Mouse (Mus musculus) hindbrain, embryonic 10.5 days (tissue): ENCODE measurements at regions not wholly inside any gene's neighbourhood (a gene's known extent, or its start where the extent isn't known, plus 50 kb on each side); places are given as distances from the start of the nearest gene placed in this dataset.

Experiments
- DNase-seq: peaks from one replicate; pipeline ENCODE4 v3.0.0-alpha.2; 2017; ENCODE audit warnings: low spot score
- H3K27ac ChIP-seq: fragments of 300-500 bp; sonication (generic); 2 replicates; pipeline ENCODE4 v1.5.1; 2016; ENCODE audit warnings: mild to moderate bottlenecking, moderate library complexity
- H3K27me3 ChIP-seq: fragments of 300-500 bp; sonication (generic); 2 replicates; pipeline ENCODE4 v1.6.1; 2016; ENCODE audit warnings: mild to moderate bottlenecking; ENCODE audit not compliant: poor library complexity, insufficient read depth, severe bottlenecking
- H3K36me3 ChIP-seq: fragments of 300-500 bp; sonication (generic); 2 replicates; pipeline ENCODE4 v1.6.1; 2016; ENCODE audit warnings: mild to moderate bottlenecking, moderate library complexity
- H3K4me1 ChIP-seq: fragments of 300-500 bp; sonication (generic); replicated peaks from 2 replicates; pipeline ENCODE4 v1.6.1; 2016; ENCODE audit warnings: mild to moderate bottlenecking
- H3K4me3 ChIP-seq: fragments of 300-500 bp; sonication (generic); 2 replicates; pipeline ENCODE4 v1.5.1; 2016; ENCODE audit warnings: mild to moderate bottlenecking, moderate library complexity
- H3K9me3 ChIP-seq: fragments of 300-500 bp; sonication (generic); 2 replicates; pipeline ENCODE4 v1.6.1; 2016; ENCODE audit warnings: mild to moderate bottlenecking, moderate library complexity
- WGBS: fragments of 180-500 bp; shearing (Covaris S2); methylation state at CpG from one replicate; pipeline ENCODE4 v1.1.7; 2016; 5-methylcytosine and 5-hydroxymethylcytosine counted together

DNA sequence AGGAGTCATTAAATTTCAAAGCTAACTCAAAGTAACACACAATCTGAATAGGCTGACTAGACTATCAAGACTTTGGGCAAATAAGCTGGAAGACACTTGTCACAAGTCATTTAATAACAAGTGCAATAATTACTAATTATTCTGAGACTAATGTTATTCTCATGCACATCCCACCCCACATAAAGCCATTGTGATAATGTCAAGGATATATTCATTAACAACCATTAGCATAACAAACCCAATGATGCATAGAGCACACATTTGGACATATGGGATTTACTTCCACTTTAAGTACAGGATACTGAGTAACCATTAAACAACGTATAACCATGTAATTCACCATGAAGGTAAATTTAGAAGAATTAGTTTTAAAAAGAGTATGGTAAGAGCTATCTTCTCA lies 135.0 kb upstream of the Arpp21 start:
- Histone ChIP-seq H3K27me3 (no peaks in the 10 kb centered on the region), H3K27ac (no peak overlapping the region), H3K4me1 (no peaks in the 10 kb centered on the region), H3K9me3 (no peaks in the 10 kb centered on the region), H3K36me3 (no peaks in the 10 kb centered on the region), H3K4me3 (no peak overlapping the region)
- no peak for DNase-seq
- 80% methylated on average over 1 of the region's 1 CpGs for WGBS

DNA sequence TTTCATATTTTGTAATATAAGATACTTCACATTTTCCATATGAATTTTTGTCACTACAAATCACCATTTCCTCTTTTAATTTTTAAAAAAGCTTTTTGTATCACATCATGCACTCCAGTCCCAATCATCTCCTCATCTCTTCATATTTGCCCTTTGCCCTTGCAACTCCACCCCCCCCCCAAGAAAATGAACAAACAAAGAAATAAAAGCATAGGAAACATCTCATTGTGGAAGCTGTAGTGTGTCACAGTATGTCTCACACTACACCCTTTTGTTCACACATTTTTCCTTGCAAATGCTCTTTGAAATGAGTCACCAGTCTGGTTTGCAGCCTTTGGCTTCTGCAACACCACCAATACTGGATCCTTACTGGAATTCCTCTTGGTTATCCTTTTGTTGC lies 131.6 kb upstream of the Arpp21 start:
- DNase-seq = no peak
- Histone ChIP-seq H3K36me3 (no peaks in the 10 kb centered on the region), H3K4me1 (no peaks in the 10 kb centered on the region), H3K4me3 (no peak overlapping the region), H3K9me3 (no peaks in the 10 kb centered on the region), H3K27ac (no peak overlapping the region), H3K27me3 (no peaks in the 10 kb centered on the region)

DNA sequence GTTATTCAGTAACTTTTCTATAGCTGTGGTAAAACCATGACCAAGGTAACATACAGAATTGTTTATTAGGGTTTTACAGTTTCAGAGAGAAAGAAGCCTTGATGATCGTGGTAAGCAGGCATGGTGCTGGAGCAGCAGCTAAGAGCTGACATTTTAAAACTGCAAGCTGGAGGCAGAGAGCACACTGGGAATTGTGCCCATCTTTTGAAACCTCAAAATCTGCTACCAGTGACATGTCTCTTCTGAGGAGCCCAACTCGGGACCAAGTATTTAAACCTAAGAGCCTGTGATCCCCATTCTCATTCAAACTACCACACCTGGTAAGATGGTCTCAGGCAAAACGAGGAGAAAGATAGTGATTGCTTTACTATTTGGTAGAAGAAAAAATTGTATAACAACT lies 125.6 kb upstream of the Arpp21 start:
- H3K36me3 ChIP-seq = no peaks in the 10 kb centered on the region
- H3K27me3 ChIP-seq = no peaks in the 10 kb centered on the region
- no peak for DNase-seq
- H3K9me3 ChIP-seq = no peaks in the 10 kb centered on the region
- H3K27ac ChIP-seq = no peak overlapping the region
- WGBS = 87% methylated on average over 3 of the region's 3 CpGs
- no peaks in the 10 kb centered on the region for H3K4me1 ChIP-seq
- no peak overlapping the region for H3K4me3 ChIP-seq

DNA sequence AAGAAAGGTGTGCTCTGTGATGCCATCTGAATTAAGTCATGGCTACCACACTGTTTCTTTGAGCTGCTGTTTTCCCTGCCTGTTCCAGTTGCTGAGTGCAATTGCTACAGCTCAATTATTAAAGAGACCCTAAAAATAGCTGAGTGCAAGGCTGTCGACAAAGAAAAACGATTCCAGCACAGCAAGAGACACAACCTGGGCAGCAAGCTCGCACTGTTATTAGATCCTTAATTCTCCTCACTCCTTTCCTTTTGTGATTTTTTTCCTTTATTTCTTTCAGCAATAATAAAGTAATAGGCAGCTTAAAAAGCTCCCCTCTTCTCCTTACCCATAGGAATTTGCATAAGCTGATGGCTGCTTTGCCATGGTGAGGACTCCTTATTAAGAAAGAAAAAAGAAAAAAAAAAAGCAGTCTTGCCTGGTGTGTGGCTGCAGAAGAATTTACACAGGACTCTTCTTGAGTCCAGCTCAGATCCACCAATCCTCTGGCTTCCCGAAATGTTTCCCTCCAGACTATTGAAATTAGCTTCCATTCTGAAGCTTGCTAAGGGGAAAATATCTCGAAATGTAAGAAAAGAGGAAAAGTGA lies 123.1 kb upstream of the Arpp21 start:
- Histone ChIP-seq H3K36me3 (no peaks in the 10 kb centered on the region), H3K4me1 (no peaks in the 10 kb centered on the region), H3K27me3 (no peaks in the 10 kb centered on the region), H3K4me3 (no peak overlapping the region), H3K27ac (no peak overlapping the region), H3K9me3 (no peaks in the 10 kb centered on the region)
- no peak for DNase-seq
- WGBS = 75% methylated on average over 5 of the region's 5 CpGs

DNA sequence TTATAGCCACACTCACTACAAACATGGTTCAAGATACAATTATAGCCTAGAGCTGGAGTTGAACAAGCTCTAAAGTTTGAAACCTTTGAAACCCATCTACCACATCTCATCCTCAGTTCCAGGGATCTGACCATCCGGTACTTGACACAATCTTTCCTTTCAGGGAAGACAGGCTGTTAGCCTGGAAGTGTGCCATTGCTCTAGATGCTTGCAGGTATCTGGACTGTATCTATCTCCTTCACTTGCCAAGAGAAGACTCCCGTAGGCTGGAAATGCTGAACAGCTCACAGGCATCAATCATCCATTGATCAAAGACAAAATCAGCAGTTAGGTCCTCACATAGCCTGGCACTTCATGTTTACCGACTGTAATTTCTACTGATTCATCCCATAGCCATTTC lies 117.5 kb upstream of the Arpp21 start:
- WGBS = 86% methylated on average over 3 of the region's 3 CpGs
- DNase-seq = no peak
- Histone ChIP-seq H3K27me3 (no peaks in the 10 kb centered on the region), H3K36me3 (no peaks in the 10 kb centered on the region), H3K9me3 (no peaks in the 10 kb centered on the region), H3K4me1 (no peaks in the 10 kb centered on the region), H3K4me3 (no peak overlapping the region), H3K27ac (no peak overlapping the region)

DNA sequence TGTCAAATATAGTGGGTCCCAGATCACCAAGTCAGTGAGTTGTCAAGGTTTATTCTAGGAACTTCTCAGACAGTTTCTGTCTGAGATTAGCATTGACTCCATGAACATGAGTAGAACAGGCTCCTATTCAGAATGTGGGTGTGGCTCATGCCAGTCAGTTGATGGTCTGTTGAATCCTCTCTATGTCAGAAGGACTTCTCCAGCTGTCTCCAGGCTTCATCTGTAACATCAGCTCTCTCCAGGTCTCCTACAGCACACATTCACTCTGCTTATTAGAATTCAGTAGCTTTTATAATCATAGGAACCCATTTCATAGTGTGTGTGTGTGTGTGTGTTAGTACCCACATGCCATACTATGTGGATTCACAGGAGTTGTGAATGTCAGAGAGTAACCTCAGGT lies 113.2 kb upstream of the Arpp21 start:
- no peaks in the 10 kb centered on the region for H3K27me3 ChIP-seq
- H3K27ac ChIP-seq = no peak overlapping the region
- no peaks in the 10 kb centered on the region for H3K4me1 ChIP-seq
- no peak for DNase-seq
- no peaks in the 10 kb centered on the region for H3K9me3 ChIP-seq
- H3K4me3 ChIP-seq = no peak overlapping the region
- no peaks in the 10 kb centered on the region for H3K36me3 ChIP-seq

DNA sequence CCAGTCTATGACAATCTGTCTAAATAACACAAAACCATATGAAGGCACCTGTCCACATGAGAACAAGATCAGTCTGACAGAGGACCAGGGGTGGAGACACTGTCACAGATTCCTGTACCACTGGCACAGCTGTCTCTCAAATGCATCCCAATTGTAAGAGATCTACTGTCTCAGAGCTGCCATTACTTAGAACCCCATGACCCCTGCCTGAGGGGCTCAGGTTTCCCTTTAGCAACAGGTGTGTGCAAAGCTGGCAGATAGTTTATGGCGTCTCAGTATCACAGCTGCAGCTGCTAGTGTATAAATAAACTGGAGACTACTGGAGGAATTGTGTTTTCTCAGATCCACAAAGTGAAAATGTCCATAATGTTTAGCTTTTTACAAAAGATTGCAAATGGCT lies 109.1 kb upstream of the Arpp21 start:
- 77% methylated on average over 1 of the region's 1 CpGs for WGBS
- H3K36me3 ChIP-seq = no peaks in the 10 kb centered on the region
- no peaks in the 10 kb centered on the region for H3K4me1 ChIP-seq
- no peak overlapping the region for H3K27ac ChIP-seq
- no peak for DNase-seq
- H3K27me3 ChIP-seq = no peaks in the 10 kb centered on the region
- no peak overlapping the region for H3K4me3 ChIP-seq
- H3K9me3 ChIP-seq = no peaks in the 10 kb centered on the region

DNA sequence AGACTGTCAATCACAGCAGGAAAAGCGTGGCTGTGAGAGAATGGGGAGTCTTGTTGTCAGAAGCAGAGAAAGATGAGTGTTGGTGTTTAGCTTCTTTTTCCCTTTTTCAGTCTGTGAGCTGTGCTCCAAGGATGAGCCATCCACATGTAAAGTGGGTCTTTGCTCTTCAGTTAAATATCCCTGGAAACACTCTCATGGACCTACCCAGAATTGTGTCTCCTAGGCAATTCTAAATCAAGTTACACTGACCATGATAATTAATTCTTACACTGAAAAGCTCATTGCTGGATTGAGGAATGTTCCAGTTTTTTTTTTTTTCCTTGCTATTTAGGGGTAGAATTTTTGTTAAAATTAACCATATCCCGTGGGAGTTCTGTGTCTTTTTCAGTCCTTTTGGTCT lies 104.6 kb upstream of the Arpp21 start:
- H3K36me3 ChIP-seq = no peaks in the 10 kb centered on the region
- no peak for DNase-seq
- H3K9me3 ChIP-seq = no peaks in the 10 kb centered on the region
- 83% methylated on average over 2 of the region's 2 CpGs for WGBS
- H3K27ac ChIP-seq = no peak overlapping the region
- H3K27me3 ChIP-seq = no peaks in the 10 kb centered on the region
- H3K4me3 ChIP-seq = no peak overlapping the region
- H3K4me1 ChIP-seq = no peaks in the 10 kb centered on the region

DNA sequence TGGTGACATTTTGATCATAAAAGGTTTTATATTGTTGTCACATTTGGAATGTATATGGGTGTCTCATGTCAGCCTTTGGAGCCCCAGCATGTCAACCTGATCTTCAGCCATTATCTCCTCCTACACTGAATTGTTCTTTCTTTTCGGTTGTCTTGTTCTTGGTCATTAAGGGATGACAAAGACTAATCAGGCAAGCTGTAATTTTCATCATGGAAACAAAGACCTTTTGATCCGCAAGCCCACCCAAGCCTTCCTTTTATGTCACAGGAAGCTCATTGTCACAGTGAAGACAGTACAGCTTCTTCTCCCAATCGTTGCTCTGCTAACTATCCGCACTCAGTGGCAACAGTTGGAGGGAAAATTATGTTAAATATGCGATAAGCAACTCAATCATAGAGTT lies 84.3 kb upstream of the Arpp21 start:
- Histone ChIP-seq H3K9me3 (no peaks in the 10 kb centered on the region), H3K36me3 (no peaks in the 10 kb centered on the region), H3K27ac (no peak overlapping the region), H3K4me3 (no peak overlapping the region), H3K4me1 (no peaks in the 10 kb centered on the region), H3K27me3 (no peaks in the 10 kb centered on the region)
- DNase-seq = no peak
- 71% methylated on average over 5 of the region's 5 CpGs for WGBS

DNA sequence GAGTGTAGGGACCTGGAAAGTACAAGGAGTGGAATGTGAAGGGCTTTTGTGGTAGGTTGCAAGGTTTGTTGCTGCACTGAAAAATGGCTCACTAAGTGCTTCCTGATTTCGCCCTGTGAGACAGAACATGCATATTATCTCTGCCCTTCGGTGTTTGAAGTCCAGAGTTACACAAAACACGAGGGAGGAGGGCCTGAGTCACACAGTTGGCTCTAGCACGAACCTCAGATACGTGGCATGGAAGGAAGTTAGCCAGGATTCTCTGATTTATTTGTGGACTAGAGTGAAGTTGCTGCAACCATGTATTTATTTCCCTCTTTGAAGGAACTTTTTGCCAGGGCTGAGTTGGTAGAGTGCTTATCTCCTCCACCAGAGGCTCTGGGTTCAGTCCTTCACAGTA lies 73.2 kb upstream of the Arpp21 start:
- Histone ChIP-seq H3K9me3 (no peaks in the 10 kb centered on the region), H3K27me3 (no peaks in the 10 kb centered on the region), H3K36me3 (no peaks in the 10 kb centered on the region), H3K27ac (no peak overlapping the region), H3K4me1 (no peaks in the 10 kb centered on the region), H3K4me3 (no peak overlapping the region)
- 79% methylated on average over 5 of the region's 5 CpGs for WGBS
- no peak for DNase-seq

DNA sequence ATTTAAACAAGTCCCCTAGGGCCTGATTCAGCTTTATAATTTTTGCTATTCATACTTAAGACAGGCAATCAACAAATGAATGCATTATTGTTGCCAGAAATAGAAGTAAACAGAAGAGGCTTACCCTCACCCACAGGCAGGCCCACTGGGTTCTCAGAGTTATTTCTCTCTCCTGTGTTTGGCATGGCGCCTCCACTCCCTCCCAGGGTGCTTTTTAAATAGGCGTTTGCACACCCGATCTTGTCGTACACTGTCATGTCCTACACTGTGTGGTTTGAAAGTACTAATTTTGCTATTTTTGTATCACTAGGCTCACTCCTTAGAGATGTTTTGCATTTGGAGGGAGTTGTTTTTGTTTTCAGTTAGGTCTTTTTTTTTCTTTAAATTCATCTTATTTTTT lies 72.1 kb upstream of the Arpp21 start:
- Histone ChIP-seq H3K9me3 (no peaks in the 10 kb centered on the region), H3K27ac (no peak overlapping the region), H3K36me3 (no peaks in the 10 kb centered on the region), H3K4me3 (no peak overlapping the region), H3K4me1 (no peaks in the 10 kb centered on the region), H3K27me3 (no peaks in the 10 kb centered on the region)
- WGBS = 85% methylated on average over 4 of the region's 4 CpGs
- DNase-seq = no peak

DNA sequence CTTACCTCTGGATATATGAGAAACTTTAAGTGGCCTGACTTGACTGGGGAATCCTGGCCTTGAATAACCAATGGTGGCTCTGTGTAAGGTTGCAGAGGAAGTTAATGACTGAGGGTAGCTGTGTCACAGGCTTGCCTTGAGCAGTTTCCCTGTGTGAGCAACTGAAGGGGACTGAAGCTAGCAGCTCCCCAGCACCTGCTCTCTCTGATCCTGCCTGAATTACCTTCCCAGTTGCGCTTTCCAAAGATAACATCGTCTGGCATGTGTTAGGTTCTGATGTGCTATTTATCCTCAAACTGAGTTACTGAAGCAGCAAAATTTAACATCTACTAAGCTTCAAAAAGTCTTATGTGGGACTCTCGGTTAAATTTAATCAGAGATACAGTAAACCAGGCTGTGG lies 56.1 kb upstream of the Arpp21 start:
- Histone ChIP-seq H3K36me3 (no peaks in the 10 kb centered on the region), H3K4me1 (no peaks in the 10 kb centered on the region), H3K4me3 (no peak overlapping the region), H3K9me3 (no peaks in the 10 kb centered on the region), H3K27ac (no peak overlapping the region), H3K27me3 (no peaks in the 10 kb centered on the region)
- WGBS = 93% methylated on average over 3 of the region's 3 CpGs
- DNase-seq = no peak
